Mouse (Mus musculus): Measurements from ENCODE around the gene Grid2ip. TPM values are rescaled to one million over a fixed set of nuclear protein-coding genes. Genes with fewer than 3 reads are reported as not detected.

Grid2ip gene
- polyA plus RNA-seq, 1 experiment = not detected

GRCm38 (mm10) chr5:143314183-143314729, 42.9 kb upstream of the Grid2ip start:
- Histone ChIP-seq H3K36me3 (ENCODE audit: control insufficient read depth, insufficient read depth) (peaks cover 14% of the 10 kb centered on the region), H3ac (ENCODE audit: control insufficient read depth, insufficient read length) (peak overlapping the region; percentile 50), H3K27me3 (ENCODE audit: control insufficient read depth, insufficient read depth, insufficient read length) (no peaks in the 10 kb centered on the region), H3K79me2 (ENCODE audit: control insufficient read depth, insufficient read depth) (peaks cover 19% of the 10 kb centered on the region), H3K4me2 (ENCODE audit: low read depth) (peak overlapping the region; percentile 82), H3K4me3 (peak overlapping the region; percentile 43)
- TF ChIP-seq REST (IDR thresholded peaks at IDR 0.05; ENCODE audit: insufficient read depth, insufficient read length) (no peak), USF1 (IDR thresholded peaks at IDR 0.05; ENCODE audit: low read depth) (no peak), SRF (IDR thresholded peaks at IDR 0.05; ENCODE audit: control insufficient read depth, insufficient read length, low read depth) (no peak)

- peak; percentile 75 for TF ChIP-seq POLR2AphosphoS2 (IDR thresholded peaks at IDR 0.05; ENCODE audit: insufficient read length, low read depth)
- TF ChIP-seq TCF3 (IDR thresholded peaks at IDR 0.05; ENCODE audit: insufficient read length, low read depth) = no peak
- TF ChIP-seq REST (IDR thresholded peaks at IDR 0.05; ENCODE audit: insufficient read depth, insufficient read length) = no peak
- TF ChIP-seq E2F4 (IDR thresholded peaks at IDR 0.05; ENCODE audit: insufficient read depth) = no peak
- peak; percentile 88 for TF ChIP-seq POLR2A (IDR thresholded peaks at IDR 0.05; ENCODE audit: insufficient read length, low read depth)
- Histone ChIP-seq H3K4me2 (ENCODE audit: low read depth) (peak within 1 kb of the TSS; percentile 82), H3K27me3 (ENCODE audit: control insufficient read depth, insufficient read depth, insufficient read length) (no peaks in the 10 kb centered on the region), H3K4me3 (peak within 1 kb of the TSS; percentile 43), H3K79me2 (ENCODE audit: control insufficient read depth, insufficient read depth) (peaks cover 19% of the 10 kb centered on the region), H3ac (ENCODE audit: control insufficient read depth, insufficient read length) (peak within 1 kb of the TSS; percentile 50), H3K36me3 (ENCODE audit: control insufficient read depth, insufficient read depth) (peaks cover 13% of the 10 kb centered on the region)
These were observed 42.2 kb upstream of the Grid2ip start, which contains the start of gene E130309D02Rik for GRCm38 (mm10) chr5:143314730-143315513. Gene E130309D02Rik (minus strand): TSS chr5:143315360.

GRCm38 (mm10) chr5:143315514-143315888, 41.6 kb upstream of the Grid2ip start:
- Histone ChIP-seq H3K79me2 (ENCODE audit: control insufficient read depth, insufficient read depth) (peaks cover 19% of the 10 kb centered on the region), H3K36me3 (ENCODE audit: control insufficient read depth, insufficient read depth) (peaks cover 9% of the 10 kb centered on the region), H3ac (ENCODE audit: control insufficient read depth, insufficient read length) (peak overlapping the region; percentile 50), H3K27me3 (ENCODE audit: control insufficient read depth, insufficient read depth, insufficient read length) (no peaks in the 10 kb centered on the region), H3K4me2 (ENCODE audit: low read depth) (peak overlapping the region; percentile 42), H3K4me3 (peak overlapping the region; percentile 43)
- TF ChIP-seq REST (IDR thresholded peaks at IDR 0.05; ENCODE audit: insufficient read depth, insufficient read length) = no peak
- no peak for TF ChIP-seq MAX (IDR thresholded peaks at IDR 0.05; ENCODE audit: low read depth)

- Histone ChIP-seq H3ac (ENCODE audit: control insufficient read depth, insufficient read length) (no peak overlapping the region), H3K4me3 (no peak overlapping the region), H3K4me2 (ENCODE audit: low read depth) (no peak overlapping the region), H3K27me3 (ENCODE audit: control insufficient read depth, insufficient read depth, insufficient read length) (no peaks in the 10 kb centered on the region), H3K36me3 (ENCODE audit: control insufficient read depth, insufficient read depth) (peaks cover 14% of the 10 kb centered on the region), H3K79me2 (ENCODE audit: control insufficient read depth, insufficient read depth) (peaks cover 14% of the 10 kb centered on the region)
- TF ChIP-seq E2F4 (IDR thresholded peaks at IDR 0.05; ENCODE audit: insufficient read depth) (no peak), TCF3 (IDR thresholded peaks at IDR 0.05; ENCODE audit: insufficient read length, low read depth) (no peak), MAX (IDR thresholded peaks at IDR 0.05; ENCODE audit: low read depth) (no peak), POLR2A (IDR thresholded peaks at IDR 0.05; ENCODE audit: insufficient read length, low read depth) (no peak), TCF12 (IDR thresholded peaks at IDR 0.05; ENCODE audit: insufficient read depth, poor library complexity, severe bottlenecking) (no peak), USF1 (IDR thresholded peaks at IDR 0.05; ENCODE audit: low read depth) (no peak)
These were observed 40.4 kb upstream of the Grid2ip start for GRCm38 (mm10) chr5:143316605-143317287.

- no peak for TF ChIP-seq POLR2A (IDR thresholded peaks at IDR 0.05; ENCODE audit: insufficient read length, low read depth)
- TF ChIP-seq MYOD1 (IDR thresholded peaks at IDR 0.05; ENCODE audit: control insufficient read depth in 1 of 3, insufficient read length in 2 of 3, low read depth in 2 of 3) = no peak
- TF ChIP-seq POLR2AphosphoS2 (IDR thresholded peaks at IDR 0.05; ENCODE audit: insufficient read length, low read depth) = no peak
- H3K79me2 ChIP-seq (ENCODE audit: control insufficient read depth, insufficient read depth) = peaks cover 14% of the 10 kb centered on the region
- H3K4me2 ChIP-seq (ENCODE audit: low read depth) = no peak overlapping the region
- peaks cover 18% of the 10 kb centered on the region for H3K36me3 ChIP-seq (ENCODE audit: control insufficient read depth, insufficient read depth)
- no peak overlapping the region for H3K4me3 ChIP-seq
- no peaks in the 10 kb centered on the region for H3K27me3 ChIP-seq (ENCODE audit: control insufficient read depth, insufficient read depth, insufficient read length)
- no peak overlapping the region for H3ac ChIP-seq (ENCODE audit: control insufficient read depth, insufficient read length)
These were observed 39.9 kb upstream of the Grid2ip start for GRCm38 (mm10) chr5:143317288-143317610.

Data from myocyte (in vitro differentiated cells).